Mouse (Mus musculus) induced T-regulatory cell, adult 2 months (primary cell): ENCODE measurements around the gene Dock11.

Experiments
- DNase-seq: peaks from one replicate; pipeline ENCODE4 v3.0.0-alpha.2; 2012; ENCODE audit warnings: low read depth

The Dock11 gene

DNA sequence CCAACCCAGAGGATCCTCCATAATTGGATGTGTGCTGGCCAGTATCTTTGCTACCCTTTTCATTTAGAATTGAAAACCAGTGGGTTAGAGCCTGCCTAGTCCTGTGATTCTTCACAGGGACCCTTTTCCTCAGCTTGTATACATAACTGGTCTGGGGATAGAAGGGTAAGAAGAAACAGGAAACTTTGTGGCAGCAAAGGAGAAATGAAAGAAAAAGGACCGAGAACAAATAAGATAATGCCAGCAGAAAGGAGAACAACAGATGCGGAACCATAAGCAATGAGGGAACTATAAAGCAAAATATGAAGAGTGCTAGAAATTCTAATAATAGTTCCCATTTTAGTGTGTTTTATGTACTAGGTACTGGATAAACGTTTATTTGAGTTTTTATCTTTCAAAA lies 212.7 kb downstream of the Dock11 start:
- DNase-seq = no peak

DNA sequence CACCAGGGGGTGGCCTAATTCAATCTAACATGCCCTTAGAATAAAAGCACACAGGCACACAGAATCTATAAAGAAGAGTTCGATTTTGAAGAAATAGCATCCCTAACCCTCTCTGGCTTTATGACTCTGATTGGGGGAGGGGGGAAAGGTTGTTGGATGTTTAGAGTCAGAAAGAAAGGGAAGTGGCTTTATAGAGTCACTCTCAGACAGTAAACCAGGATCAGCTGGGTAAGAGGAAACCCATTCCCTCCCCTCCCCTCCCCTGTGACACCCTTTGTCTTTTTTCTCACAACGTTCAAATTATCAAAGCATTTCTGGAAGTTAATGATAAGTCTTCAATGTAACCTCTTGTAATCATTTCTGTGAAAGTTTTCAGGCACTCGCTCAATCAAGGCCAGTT lies 220.0 kb downstream of the Dock11 start:
- no peak for DNase-seq

DNA sequence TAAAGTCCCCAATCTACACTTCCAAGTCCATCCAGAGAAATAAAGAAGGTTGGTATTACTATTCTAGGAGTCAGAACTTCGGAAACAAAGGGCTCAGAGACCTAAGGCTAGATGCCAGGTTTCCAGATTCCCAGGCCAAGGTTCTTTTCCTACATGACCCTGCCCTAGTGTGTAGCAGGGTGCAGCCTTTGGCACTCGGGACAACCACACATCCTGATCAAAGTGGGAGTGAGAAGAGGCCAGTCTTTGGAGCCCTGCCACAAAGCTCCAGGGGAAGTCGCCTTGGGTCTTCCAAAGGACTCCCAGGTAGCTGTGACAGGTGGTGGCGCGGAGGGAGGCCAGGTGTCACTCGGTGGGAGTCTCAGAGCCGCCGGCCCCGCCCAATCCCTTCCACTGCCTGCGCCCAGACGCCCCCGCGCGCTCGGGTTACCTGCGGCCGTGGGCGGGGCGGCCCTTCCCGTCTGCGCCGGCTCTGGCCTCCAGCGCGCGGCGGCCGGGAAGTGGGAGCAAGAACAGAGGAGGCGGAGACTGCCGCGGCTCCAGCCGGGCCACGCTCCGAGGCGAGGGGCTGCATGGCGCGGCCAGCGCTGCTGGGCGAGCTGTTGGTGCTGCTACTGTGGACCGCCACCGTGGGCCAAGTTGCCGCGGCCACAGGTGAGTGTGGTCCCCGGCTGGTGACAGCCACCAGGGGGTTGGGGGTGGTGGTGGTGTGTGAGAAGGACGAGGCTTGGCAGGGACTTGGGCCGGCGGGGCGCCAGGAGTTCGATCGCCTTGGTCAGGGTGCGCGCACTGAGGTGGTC lies 223.2 kb downstream of the Dock11 start, which contains the start of gene Il13ra1:
Il13ra1 (plus strand) TSS at position 489 of the 800 bp plus-strand sequence.
- DNase-seq = peak; percentile 11

DNA sequence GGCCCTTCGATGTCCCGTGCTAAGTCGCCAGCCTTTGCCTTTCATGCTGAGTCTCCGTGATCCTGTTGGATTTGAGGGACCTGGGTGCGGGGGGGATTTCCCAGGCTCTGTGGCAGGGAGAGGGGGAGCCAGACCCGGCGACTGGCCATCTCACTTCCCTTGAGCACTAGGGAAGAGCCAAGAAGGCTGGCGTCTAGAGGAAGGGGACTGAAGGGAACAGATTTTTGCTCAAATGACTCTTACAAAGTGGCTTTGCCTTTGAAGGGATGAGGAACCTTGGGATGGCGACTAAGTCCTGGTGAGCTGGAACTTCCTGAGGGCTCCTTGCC lies 223.8 kb downstream of the Dock11 start:
- DNase-seq = no peak

DNA sequence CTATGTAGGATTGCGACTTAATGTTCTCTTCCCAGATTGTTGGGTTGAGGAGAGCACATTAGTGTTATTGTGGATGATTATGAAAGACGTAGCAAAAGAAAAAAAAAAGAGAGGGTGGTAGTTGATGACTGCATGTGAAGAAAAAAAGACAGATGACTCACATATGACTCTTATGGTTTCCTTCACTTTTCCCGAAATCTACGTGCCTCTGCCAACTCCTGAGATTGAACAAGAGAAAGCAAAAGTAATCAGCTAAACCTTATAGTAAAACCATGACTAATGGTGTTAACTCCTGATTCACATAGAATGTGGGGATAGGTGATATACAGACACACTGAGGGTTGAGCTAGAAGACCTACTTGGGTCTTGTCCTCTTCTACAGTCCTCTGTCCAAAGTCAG lies 226.5 kb downstream of the Dock11 start:
- DNase-seq = no peak
